Mouse (Mus musculus) frontal cortex, postnatal 10 days (tissue): ENCODE data around the gene Kcnj10.

Experiments used
- DNase-seq, 2 experiments: peaks; one replicate each; pipeline ENCODE4 v3.0.0; 2022; ENCODE audit warnings: low spot score in 2 of 2, mixed read lengths in 1 of 2

The Kcnj10 gene

GRCm38 (mm10) chr1:172329616-172330015, 11.4 kb upstream of the Kcnj10 start:
- no peak for DNase-seq

GRCm38 (mm10) chr1:172331422-172331947, 9.5 kb upstream of the Kcnj10 start:
- DNase-seq, result no peak

- DNase-seq, result no peak
These were observed 8.1 kb upstream of the Kcnj10 start for GRCm38 (mm10) chr1:172332925-172333324.

GRCm38 (mm10) chr1:172333512-172333911, 7.5 kb upstream of the Kcnj10 start:
- no peak for DNase-seq

GRCm38 (mm10) chr1:172335804-172336203, 5.2 kb upstream of the Kcnj10 start:
- no peak for DNase-seq

- DNase-seq, result no peak
These were observed 3.4 kb upstream of the Kcnj10 start for GRCm38 (mm10) chr1:172337411-172338185.

- no peak for DNase-seq
These were observed 376 bp downstream of the Kcnj10 start for GRCm38 (mm10) chr1:172341386-172341785.

GRCm38 (mm10) chr1:172342729-172343128, 1.7 kb downstream of the Kcnj10 start:
- peak; percentile 70 to 80 for DNase-seq

- DNase-seq, result no peak
These were observed 2.9 kb downstream of the Kcnj10 start for GRCm38 (mm10) chr1:172343914-172344313.

- no peak for DNase-seq
These were observed 3.8 kb downstream of the Kcnj10 start for GRCm38 (mm10) chr1:172344820-172345219.

GRCm38 (mm10) chr1:172346707-172347106, 5.7 kb downstream of the Kcnj10 start:
- no peak for DNase-seq

- DNase-seq, result no peak
These were observed 6.4 kb downstream of the Kcnj10 start for GRCm38 (mm10) chr1:172347382-172347781.

GRCm38 (mm10) chr1:172349504-172349903, 8.5 kb downstream of the Kcnj10 start:
- no peak for DNase-seq

- peak; percentile 67 to 80 for DNase-seq
These were observed 9.2 kb downstream of the Kcnj10 start for GRCm38 (mm10) chr1:172349916-172350812.

- no peak for DNase-seq
These were observed 11.0 kb downstream of the Kcnj10 start for GRCm38 (mm10) chr1:172352001-172352400.

- no peak for DNase-seq
These were observed 11.4 kb downstream of the Kcnj10 start for GRCm38 (mm10) chr1:172352453-172352852.

GRCm38 (mm10) chr1:172355336-172355735, 14.3 kb downstream of the Kcnj10 start:
- no peak for DNase-seq

GRCm38 (mm10) chr1:172357550-172357949, 16.5 kb downstream of the Kcnj10 start:
- peak in 1 of 2 experiments; percentile 57 for DNase-seq

GRCm38 (mm10) chr1:172358341-172358740, 17.3 kb downstream of the Kcnj10 start:
- no peak for DNase-seq

GRCm38 (mm10) chr1:172364684-172365083, 23.7 kb downstream of the Kcnj10 start:
- DNase-seq, result peak; percentile 57 to 61

- DNase-seq, result no peak
These were observed 27.9 kb downstream of the Kcnj10 start for GRCm38 (mm10) chr1:172368768-172369418.

GRCm38 (mm10) chr1:172376198-172376667, 35.2 kb downstream of the Kcnj10 start, which contains the start of gene Pigm:
Pigm (plus strand) TSS chr1:172376546.
- peak; percentile 96 to 97 for DNase-seq
